Mouse (Mus musculus) heart, postnatal 14 days (tissue): Measurements from ENCODE around the gene Gm3139. TPM values are rescaled to one million over a fixed set of nuclear protein-coding genes. Genes with fewer than 3 reads are reported as not detected.
"Not testable (repeated sequence)": the region's sequence is repeated elsewhere in the genome, so short reads cannot be mapped to it uniquely, and the experiment has no call there.

Experiments used
- DNase-seq, 2 experiments: peaks; one replicate each; pipeline ENCODE4 v3.0.0; 2021 to 2022
- intact Hi-C: fragments of 180-260 bp; cut with DNase I; formaldehyde crosslinking; loops from one replicate; pipeline ENCODE4 v1.15.1; 2025
- long read RNA-seq, 2 experiments: library from polyadenylated mRNA; stranded (forward); transcript quantifications; one replicate each; pipeline ENCODE4 v2.0.0; 2021
- total RNA-seq, 2 experiments: library from RNA; stranded (reverse); gene quantifications; 2 replicates each; pipeline ENCODE4 v1.2.3; 2021

Gm3139 gene
- total RNA-seq = not detected
- long read RNA-seq, experiment 1 = 0 reads
- long read RNA-seq, experiment 2 = 0 reads

- intact Hi-C loops, DNase-seq: not testable (repeated sequence)
Observed at GRCm38 (mm10) chr5:94525987-94526386, at the start of gene Gm3139. Gene Gm3139, plus strand, starts transcription at chr5:94526287.

Other genes starting within 250 kb of the Gm3139 start
- not detected for gene A430089I19Rik, start 219.5 kb upstream of the Gm3139 start, total RNA-seq
- not detected for gene Gm6502, start 211.9 kb upstream of the Gm3139 start, total RNA-seq
- gene AA792892, start 186.5 kb upstream of the Gm3139 start, total RNA-seq = not detected
- not detected for gene Gm7682, start 80.5 kb upstream of the Gm3139 start, total RNA-seq
- not detected for gene Gm3147, start 90.1 kb downstream of the Gm3139 start, total RNA-seq
- not detected for gene Gm6509, start 97.7 kb downstream of the Gm3139 start, total RNA-seq
- not detected for gene Gm6205, start 122.1 kb downstream of the Gm3139 start, total RNA-seq